Mouse (Mus musculus) heart, embryonic 14.5 days (tissue): ENCODE measurements around the gene Acadl. TPM values are rescaled to one million over a fixed set of nuclear protein-coding genes. Genes with fewer than 3 reads are reported as not detected.

Experiments used
- ATAC-seq: fragments of 200-750 bp; cut with Nextera tagmentation; 2 replicates; pipeline ENCODE4 v1.8.0; 2017; ENCODE audit warnings: low read depth, moderate TSS enrichment; ENCODE audit not compliant: insufficient number of reproducible peaks, insufficient read depth, low FRiP score
- H3K27ac ChIP-seq, 2 experiments: fragments of 200-500 bp in 1 of 2; fragments of 300-500 bp in 1 of 2; sonication (generic) in 1 of 2; replicated peaks in 1 of 2; 2 replicates each; pipeline ENCODE4 v1.5.1; 2012 to 2014; ENCODE audit warnings: low read depth in 2 of 2, low read length in 2 of 2, control low read depth in 1 of 2, mild to moderate bottlenecking in 1 of 2, mixed read lengths in 1 of 2; ENCODE audit not compliant: control insufficient read depth in 1 of 2, insufficient read depth in 1 of 2
- H3K27me3 ChIP-seq: fragments of 300-500 bp; sonication (generic); 2 replicates; pipeline ENCODE4 v1.6.1; 2014; ENCODE audit warnings: mild to moderate bottlenecking, low read length, control low read depth; ENCODE audit not compliant: control insufficient read depth, insufficient read depth
- H3K36me3 ChIP-seq: fragments of 300-500 bp; sonication (generic); 2 replicates; pipeline ENCODE4 v1.6.1; 2014; ENCODE audit warnings: mild to moderate bottlenecking, control low read depth, low read length, mixed read lengths; ENCODE audit not compliant: control insufficient read depth, insufficient read depth
- H3K4me1 ChIP-seq, 2 experiments: fragments of 200-500 bp in 1 of 2; fragments of 300-500 bp in 1 of 2; sonication (generic) in 1 of 2; 2 replicates each; pipeline ENCODE4 v1.6.1; 2012 to 2014; ENCODE audit warnings: low read length in 2 of 2, control low read depth in 1 of 2, mixed read lengths in 1 of 2; ENCODE audit not compliant: control insufficient read depth in 2 of 2, insufficient read depth in 2 of 2
- H3K4me2 ChIP-seq: fragments of 300-500 bp; sonication (generic); 2 replicates; pipeline ENCODE4 v1.6.1; 2014; ENCODE audit warnings: mild to moderate bottlenecking, low read length
- H3K4me3 ChIP-seq, 2 experiments: fragments of 200-500 bp in 1 of 2; fragments of 300-500 bp in 1 of 2; sonication (generic) in 1 of 2; 2 replicates each; pipeline ENCODE4 v1.5.1; 2012 to 2014; ENCODE audit warnings: low read length in 2 of 2, mild to moderate bottlenecking in 2 of 2, control low read depth in 1 of 2, low read depth in 1 of 2, moderate library complexity in 1 of 2; ENCODE audit not compliant: control insufficient read depth in 1 of 2, insufficient read depth in 1 of 2
- H3K9ac ChIP-seq: fragments of 300-500 bp; sonication (generic); 2 replicates; pipeline ENCODE4 v1.6.1; 2014; ENCODE audit warnings: mild to moderate bottlenecking, low read length
- H3K9me3 ChIP-seq: fragments of 300-500 bp; sonication (generic); 2 replicates; pipeline ENCODE4 v1.6.1; 2016; ENCODE audit warnings: low read length, control low read depth; ENCODE audit not compliant: control insufficient read depth
- WGBS: fragments of 180-500 bp; shearing (Covaris S2); extraction: QIAGEN DNeasy Blood & Tissue Kit; methylation state at CpG from one replicate; pipeline ENCODE4 v1.1.7; 2014; 5-methylcytosine and 5-hydroxymethylcytosine counted together
- polyA plus RNA-seq: library from polyadenylated mRNA; unstranded; fragments of >200 nt; fragmentation: Nextera tagmentation; extraction: Ambion mirVana; gene quantifications from 2 replicates; pipeline ENCODE4 v1.2.1, GENCODE M21; 2014

Acadl gene
- polyA plus RNA-seq, 1 experiment from 2014 or later: 720 TPM

DNA sequence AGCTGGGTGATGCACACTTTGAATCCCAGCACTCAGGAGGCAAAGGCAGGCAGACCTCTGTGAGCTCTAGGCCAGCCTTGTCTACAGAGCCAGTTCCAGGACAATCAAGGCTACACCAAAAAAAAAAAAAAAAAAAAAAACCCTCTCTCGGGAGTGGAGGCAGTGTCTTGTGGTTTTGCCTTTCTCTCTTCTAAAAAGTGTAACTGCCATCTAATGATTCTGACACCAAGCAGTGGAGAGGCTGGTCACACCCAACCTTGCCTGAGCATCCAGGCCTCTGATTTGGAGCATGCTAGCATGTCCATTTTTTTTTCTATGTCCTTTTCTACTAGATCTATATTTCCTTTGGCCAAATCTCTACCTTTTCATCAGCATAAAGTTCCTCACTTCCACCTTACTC lies 23.9 kb downstream of the Acadl start:
- H3K9me3 ChIP-seq: no peaks in the 10 kb centered on the region
- H3K4me2 ChIP-seq: no peak overlapping the region
- ATAC-seq: no peak
- no peak overlapping the region for H3K9ac ChIP-seq
- H3K27me3 ChIP-seq: no peaks in the 10 kb centered on the region
- H3K4me1 ChIP-seq: peaks cover 2 to 13% of the 10 kb centered on the region in 2 experiments; a peak in 2 of 4 replicates
- peak overlapping the region; percentile 64 to 69 for H3K27ac ChIP-seq
- H3K36me3 ChIP-seq: peaks cover 80% of the 10 kb centered on the region
- WGBS: 67% methylated on average over 1 of the region's 1 CpGs
- H3K4me3 ChIP-seq: no peak overlapping the region

DNA sequence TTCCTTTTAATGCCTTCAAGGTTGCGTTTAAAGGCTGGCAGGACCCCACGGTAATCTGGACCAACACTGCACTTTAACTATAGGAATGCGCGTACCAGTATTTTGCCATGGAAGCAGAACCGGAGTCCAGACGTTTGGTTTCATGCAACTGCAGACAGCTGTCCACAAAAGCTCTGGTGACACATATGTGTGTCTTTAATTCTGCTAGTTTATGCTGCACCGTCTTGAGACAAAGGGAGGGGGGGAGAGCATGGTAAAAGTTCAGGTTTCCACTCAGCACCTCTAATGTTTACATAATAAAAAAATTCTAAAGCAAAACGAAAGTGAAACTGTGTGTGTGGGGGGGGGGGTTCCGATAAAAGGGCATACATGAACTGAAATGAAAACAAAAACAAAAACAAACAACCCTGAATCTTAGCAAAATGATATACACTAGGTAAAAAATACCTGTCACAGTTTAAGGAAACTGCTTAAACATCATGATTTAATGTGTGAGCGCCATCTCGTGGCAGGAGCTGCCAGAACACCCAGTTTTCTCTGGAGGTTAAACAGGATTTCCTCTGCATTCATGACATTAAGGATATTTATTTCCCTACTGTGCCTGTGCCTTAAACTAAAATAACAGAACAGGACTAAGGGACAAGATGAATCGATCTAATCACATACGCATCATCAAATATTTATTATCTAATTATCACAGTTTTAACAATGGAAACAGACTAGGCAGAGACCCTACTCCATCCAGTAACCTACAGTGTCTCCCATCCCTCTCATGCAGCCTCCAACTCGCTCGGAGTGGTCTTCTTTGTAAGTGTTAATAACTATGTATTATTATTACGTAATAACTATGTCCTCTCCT lies 24.7 kb downstream of the Acadl start:
- H3K9me3 ChIP-seq: no peaks in the 10 kb centered on the region
- 56% methylated on average over 16 of the region's 16 CpGs for WGBS
- no peak overlapping the region for H3K4me3 ChIP-seq
- peaks cover 87% of the 10 kb centered on the region for H3K36me3 ChIP-seq
- no peak overlapping the region for H3K4me2 ChIP-seq
- H3K4me1 ChIP-seq: peaks cover 2 to 13% of the 10 kb centered on the region in 2 experiments; a peak in 2 of 4 replicates
- H3K27me3 ChIP-seq: no peaks in the 10 kb centered on the region
- no peak overlapping the region for H3K9ac ChIP-seq
- no peak for ATAC-seq
- H3K27ac ChIP-seq: peak overlapping the region; percentile 64 to 69; a peak in 2 of 4 replicates

DNA sequence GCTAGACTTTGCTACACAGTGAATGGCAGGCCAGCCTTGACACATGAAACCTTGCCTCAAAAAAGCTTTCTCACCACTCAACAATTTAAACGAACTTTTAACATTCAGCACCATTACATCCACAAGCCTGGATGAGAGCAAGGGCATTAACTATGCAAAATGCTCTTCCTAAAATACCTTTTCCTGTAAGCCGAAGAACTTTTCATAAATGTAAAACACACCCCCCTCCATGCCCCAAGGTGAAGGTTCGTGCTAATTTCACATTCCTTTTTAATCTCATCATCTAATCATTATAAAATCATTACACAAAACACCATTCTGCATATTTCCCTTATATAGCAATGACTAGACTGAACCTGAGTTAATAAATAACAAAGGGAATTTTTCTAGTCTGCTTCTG lies 25.9 kb downstream of the Acadl start:
- Histone ChIP-seq H3K4me2 (no peak overlapping the region), H3K27me3 (no peaks in the 10 kb centered on the region), H3K36me3 (peaks cover 86% of the 10 kb centered on the region), H3K9me3 (no peaks in the 10 kb centered on the region), H3K27ac (no peak overlapping the region), H3K4me3 (no peak overlapping the region), H3K9ac (no peak overlapping the region), H3K4me1 (peaks cover 2 to 13% of the 10 kb centered on the region in 2 experiments; a peak in 2 of 4 replicates)
- ATAC-seq: no peak
- WGBS: 88% methylated on average over 3 of the region's 3 CpGs

DNA sequence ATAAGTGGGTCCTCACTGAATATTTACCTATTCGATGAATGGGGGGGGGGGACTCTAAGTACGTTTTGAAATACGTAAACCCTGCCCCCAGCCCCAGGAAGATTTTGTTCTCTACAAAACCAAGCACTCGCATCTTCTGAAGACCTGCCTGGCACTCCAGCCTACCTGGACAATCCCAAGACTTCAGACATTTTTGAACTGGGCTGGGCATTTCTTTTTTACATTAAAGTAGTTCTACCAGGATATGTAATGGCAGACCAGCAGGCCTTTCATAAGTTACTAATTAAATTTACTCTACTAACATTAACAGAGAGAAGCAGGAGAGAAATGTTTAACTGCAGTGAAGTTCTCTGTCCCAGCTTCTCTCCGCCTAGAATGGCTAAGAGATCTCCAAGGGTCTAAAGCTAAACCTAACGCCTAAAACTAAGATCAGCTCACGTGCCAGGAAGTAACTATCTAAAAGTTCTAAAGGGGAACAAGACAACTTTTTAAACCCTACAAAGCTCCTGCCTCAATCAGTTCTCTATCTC lies 30.4 kb downstream of the Acadl start:
- H3K9ac ChIP-seq: no peak overlapping the region
- 86% methylated on average over 7 of the region's 7 CpGs for WGBS
- ATAC-seq: no peak
- no peak overlapping the region for H3K27ac ChIP-seq
- H3K4me1 ChIP-seq: no peaks in the 10 kb centered on the region
- H3K9me3 ChIP-seq: no peaks in the 10 kb centered on the region
- peaks cover 90% of the 10 kb centered on the region for H3K36me3 ChIP-seq
- H3K4me2 ChIP-seq: no peak overlapping the region
- H3K4me3 ChIP-seq: no peak overlapping the region
- no peaks in the 10 kb centered on the region for H3K27me3 ChIP-seq

DNA sequence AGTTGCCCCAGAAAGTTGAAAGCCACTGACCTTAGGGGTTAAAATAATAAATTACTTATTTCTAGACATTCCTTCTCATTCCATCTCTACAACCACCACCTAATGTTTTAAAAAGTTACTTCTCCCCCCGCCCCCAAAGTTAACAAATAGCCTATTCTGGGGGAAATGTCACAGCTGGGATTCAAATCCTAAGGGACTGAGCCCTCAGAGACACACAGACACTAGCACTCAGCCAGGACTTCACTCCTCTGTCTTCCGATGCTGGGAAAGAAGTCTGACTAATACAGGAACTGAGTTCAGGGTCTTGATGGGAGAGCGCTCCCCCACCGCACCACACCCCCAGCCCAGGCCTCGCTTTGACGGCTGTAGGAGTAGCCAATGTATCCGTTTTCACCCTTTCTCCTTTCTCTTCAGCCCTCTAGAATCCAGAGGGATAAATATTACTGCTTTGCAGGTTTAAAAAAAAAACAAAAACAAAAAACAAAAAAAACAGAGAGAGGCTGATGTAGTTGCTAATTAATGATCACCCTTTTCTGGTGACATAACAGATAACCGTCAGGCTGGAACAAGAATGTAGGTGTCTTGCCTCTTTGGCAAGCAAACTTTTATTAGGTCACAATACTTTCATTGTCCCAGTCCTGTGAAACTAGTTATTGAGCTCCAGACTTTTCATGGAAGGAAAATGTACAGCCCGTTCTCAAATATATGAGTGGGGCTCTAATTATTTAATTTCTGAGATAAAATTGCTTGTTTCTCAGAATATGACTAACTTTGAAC lies 31.1 kb downstream of the Acadl start:
- H3K9ac ChIP-seq: no peak overlapping the region
- 77% methylated on average over 9 of the region's 9 CpGs for WGBS
- H3K9me3 ChIP-seq: no peaks in the 10 kb centered on the region
- no peak for ATAC-seq
- H3K27me3 ChIP-seq: no peaks in the 10 kb centered on the region
- no peaks in the 10 kb centered on the region for H3K4me1 ChIP-seq
- no peak overlapping the region for H3K4me3 ChIP-seq
- no peak overlapping the region for H3K27ac ChIP-seq
- H3K36me3 ChIP-seq: peaks cover 83% of the 10 kb centered on the region
- H3K4me2 ChIP-seq: no peak overlapping the region

DNA sequence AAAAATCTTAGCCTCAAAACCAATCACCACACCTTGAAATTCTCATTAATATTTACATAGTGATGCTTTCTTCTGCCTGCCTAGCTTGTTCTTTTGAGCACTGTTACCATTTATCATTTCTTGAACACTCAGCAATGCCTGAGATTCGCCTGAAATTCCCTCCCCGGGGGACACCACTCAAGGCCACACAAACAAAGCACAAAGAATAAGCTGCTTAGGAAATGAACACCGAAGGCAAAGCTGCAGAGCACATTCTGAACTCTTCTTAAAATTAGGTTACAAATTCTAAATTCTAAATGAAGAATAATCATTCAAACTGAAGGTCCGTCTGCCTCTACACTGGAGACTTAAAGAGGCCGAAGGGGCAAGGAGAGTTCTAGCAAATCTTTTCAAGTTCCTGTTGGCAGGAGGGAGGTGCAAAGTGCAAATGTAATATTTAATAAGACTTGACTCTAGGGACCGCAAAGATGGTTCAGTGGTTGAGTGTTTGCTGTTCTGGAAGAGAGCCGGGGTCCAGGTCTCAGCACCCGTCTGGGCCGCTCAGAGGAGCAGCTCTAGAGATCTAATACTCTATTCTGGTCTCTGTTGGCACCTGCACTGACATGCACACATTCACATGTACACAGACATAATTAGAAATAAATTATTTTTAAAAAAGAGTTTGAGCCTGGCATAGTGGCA lies 33.5 kb downstream of the Acadl start:
- no peak overlapping the region for H3K27ac ChIP-seq
- no peaks in the 10 kb centered on the region for H3K9me3 ChIP-seq
- peaks cover 73% of the 10 kb centered on the region for H3K36me3 ChIP-seq
- H3K27me3 ChIP-seq: no peaks in the 10 kb centered on the region
- H3K4me3 ChIP-seq: no peak overlapping the region
- H3K9ac ChIP-seq: no peak overlapping the region
- no peak for ATAC-seq
- no peak overlapping the region for H3K4me2 ChIP-seq
- WGBS: 91% methylated on average over 9 of the region's 9 CpGs
- no peaks in the 10 kb centered on the region for H3K4me1 ChIP-seq

DNA sequence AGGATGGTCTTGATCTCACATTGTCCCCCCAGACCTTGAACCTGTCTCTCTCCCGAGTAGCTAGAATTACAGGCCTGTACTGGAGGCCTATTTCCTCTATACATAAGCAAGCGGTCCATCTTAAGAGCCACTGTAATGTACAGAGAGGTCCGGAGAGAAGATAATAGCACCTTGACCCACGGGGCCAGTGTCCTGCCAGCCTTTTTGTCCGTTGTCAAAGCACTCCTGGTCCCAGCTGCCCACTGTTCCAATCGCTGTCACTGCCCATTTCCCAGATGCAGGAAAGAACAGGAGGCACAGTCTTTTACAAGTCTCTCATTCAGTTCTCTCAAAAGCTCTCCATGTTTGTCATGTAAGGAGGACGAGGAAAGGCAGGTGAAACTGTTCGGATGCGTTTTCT lies 41.1 kb downstream of the Acadl start:
- Histone ChIP-seq H3K27me3 (no peaks in the 10 kb centered on the region), H3K4me3 (no peak overlapping the region), H3K4me2 (no peak overlapping the region), H3K4me1 (peaks cover 0 to 4% of the 10 kb centered on the region in 2 experiments; a peak in 1 of 4 replicates), H3K27ac (no peak overlapping the region), H3K9me3 (no peaks in the 10 kb centered on the region), H3K9ac (no peak overlapping the region), H3K36me3 (peaks cover 15% of the 10 kb centered on the region)
- WGBS: 82% methylated on average over 9 of the region's 9 CpGs
- no peak for ATAC-seq
